Mouse (Mus musculus): Measurements from ENCODE around the gene Kera.

Kera gene

DNA sequence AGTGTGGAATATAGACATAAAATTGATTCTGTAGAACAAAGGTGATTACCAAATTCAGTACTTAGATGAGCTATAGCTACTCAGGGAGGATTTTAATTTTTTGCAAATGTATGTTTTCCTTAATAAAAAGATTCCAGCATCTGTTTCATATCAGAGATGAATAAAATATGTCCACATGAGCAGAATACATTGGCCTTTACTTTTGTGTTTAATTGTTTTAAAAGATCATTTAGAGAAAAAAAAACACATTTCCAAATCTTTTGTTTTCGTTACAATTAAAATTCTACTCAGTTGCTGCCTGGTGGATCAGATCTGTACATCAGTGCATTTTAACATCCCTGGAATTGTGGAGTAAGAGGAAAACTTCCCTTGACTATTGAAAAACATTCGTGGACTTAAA is at the start of gene Kera:
TSS of gene Kera (plus strand) at position 301 of the 400 bp plus-strand sequence.
- DNase-seq: no peak

DNA sequence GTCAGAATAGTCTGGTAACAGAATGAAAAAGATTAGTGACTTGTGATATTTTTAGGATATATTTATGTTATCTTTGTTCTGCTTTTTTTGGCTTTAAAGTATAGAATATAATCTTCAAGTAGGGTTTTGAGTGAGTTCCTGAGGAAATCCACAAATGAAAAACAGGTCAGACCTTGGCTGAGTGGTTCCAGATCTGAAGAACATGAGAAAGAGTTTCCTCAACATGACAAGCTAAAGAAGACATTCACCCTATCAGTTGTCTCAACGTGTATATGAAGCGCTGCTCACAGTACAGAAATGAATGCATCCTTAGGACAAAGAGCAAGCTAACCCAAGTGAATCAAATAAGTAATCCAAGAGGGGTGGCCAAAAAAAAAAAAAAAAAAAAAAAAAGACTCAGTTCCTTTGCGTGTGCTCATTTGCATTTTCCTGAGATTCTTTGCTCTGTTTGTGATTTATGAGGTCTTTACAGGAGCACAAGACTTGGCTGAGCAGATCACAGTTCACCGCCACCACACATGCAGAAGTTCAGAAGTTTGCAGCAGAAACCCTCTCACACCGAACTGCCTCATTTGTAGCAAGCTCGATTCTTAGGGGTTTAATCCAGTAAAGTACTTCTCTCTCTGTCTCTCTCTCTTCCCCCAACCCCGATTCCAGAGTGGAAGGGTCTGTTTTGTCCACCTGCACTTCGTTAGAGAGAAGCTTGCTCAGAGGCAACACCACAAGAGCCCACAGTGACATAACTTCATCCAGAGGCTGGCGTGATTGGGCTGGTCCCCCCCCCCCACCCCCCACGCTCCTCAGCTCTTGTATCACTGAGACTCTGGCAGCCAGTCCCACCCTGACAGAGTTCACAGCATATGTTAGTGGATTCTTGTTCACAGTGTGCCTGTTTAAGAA is 41.5 kb upstream of the Kera start, which contains the start of gene Lum:
TSS of gene Lum (plus strand) at position 172 of the 900 bp plus-strand sequence.
- no peak for DNase-seq

DNA sequence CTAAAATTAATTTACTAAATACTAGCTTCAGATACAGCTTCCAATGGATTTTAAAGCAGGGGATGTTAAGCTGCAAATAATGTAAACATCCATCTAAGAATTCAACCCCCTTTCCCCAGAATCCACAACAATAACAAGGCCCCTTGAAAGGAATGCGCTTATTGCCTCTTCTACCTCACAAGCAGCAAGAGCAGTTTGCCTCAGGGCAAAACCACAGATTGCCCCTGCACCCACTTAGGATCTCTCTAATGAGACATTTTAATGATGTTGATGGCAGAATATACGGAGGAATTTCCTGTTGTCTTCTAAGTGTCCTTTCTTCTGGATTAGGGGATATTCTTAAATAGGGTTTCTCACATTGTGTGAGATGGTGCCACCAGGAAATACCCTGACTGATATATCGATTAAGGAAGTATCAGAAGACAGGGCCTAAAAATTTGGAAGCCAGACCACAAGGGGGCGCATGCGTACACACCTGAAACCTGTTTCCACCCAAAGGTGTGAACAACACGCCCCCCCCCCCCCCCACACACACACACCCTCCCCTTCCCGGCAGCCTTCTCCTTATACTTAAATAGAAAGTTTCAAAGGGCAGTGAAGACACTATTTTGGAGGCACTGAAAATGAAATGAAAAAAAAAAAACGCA is 39.1 kb upstream of the Kera start:
- DNase-seq: peak; percentile 3

DNA sequence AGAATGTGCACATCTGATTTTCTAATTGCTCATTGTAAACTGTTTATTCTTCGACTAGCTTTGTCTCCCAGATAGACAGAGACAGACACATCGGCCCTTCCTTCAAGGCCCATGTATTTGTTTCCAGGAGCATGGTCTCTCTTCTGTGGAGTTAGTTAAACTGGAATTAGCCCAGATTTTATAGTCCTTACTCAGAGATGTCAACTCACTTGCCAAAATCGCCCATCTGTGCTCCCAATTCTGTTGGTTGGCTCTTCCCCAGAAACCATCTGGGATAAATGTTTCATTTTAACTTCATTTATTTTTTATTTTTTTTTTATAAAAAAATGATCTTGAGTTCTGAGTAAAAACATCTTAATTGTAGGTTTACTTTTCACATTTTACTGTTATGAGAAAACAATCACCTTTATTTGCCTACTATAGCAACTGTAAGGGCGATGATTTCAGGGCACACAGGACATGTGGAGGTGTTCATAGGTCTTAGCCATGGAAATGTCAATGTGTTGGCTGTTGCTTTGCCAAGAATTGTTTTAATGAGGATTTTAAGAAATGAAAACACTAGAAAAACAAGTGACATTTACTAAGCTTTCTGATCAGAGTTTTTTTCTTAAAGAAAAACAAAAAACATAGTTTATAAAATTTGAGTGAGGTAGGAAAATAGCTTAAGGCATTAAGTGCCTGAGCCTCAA is 24.0 kb upstream of the Kera start:
- DNase-seq: no peak

DNA sequence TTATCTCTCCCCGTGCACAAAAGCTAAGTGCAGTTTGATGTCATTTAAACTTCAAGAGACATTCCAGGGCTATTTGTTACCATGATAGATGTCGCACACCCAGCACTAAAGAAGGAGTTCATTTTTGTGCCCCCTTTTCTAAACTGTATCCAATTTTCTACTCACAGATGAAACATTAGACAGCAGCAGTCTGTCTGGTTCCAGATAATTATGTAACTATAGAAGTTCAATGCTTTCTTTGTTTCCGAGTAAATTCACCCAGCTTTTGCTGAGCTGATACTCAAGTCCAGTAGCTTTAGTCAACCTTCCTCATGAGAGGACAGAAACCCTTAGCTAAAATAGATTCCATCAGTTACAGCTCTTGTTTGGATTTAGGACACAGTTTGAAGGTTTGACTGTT is 22.5 kb upstream of the Kera start:
- DNase-seq: no peak

DNA sequence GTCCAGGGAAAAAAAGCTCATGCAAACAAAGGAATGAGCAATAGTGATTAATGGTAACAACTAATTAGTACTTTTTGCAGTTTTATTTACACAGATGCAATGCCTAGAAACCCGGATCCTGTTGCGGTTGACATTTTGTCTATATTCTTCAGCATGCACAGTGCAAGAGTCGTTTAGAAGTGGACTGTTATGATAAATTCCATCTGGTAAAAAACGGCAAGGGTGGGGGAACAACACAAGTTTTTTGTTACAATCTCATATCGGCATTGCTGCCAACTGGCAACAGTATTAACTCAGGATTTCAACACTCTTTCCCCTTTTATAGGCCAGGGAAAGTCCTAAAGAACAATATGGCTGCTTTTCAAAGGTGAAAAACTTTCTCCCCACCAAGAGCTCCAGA is 19.5 kb upstream of the Kera start:
- DNase-seq: no peak

DNA sequence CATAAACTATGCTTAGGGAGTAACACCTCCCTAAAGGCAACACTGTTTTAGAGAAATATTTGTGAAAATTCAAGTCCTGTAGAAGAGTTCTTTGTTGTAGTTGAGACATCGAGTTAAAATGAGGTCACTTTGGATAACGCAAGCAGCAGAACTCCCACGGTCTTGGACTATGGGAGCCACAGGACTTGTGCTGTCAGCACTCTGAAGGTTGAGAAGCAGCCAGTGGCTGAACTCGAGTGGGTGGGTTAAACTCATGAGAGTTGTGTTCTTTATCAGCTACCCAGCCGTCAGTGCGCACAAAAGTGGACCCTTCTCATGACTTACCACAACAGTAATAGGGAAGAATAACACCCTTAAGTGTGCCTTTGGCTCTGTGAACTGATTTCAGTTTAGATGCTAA is 17.1 kb upstream of the Kera start:
- DNase-seq: no peak

DNA sequence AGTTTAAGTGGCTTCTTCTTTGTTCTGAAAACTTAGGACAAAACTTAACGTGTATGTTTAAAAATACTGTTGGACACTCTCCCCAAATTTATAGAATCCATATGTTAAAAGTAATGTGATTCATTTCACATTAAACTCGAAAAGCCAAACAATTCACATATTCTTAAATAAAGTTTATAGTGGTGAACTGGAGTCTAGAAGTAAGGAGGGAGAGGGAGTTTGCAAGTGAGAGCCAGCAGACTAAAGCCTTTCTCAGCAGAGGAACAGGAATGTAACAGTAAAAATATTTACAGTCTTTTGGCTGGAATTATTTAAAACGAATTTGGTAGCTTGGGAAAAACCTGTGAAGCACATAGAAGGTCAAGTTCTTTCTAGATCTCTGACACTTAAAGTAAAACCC is 15.6 kb upstream of the Kera start:
- no peak for DNase-seq

DNA sequence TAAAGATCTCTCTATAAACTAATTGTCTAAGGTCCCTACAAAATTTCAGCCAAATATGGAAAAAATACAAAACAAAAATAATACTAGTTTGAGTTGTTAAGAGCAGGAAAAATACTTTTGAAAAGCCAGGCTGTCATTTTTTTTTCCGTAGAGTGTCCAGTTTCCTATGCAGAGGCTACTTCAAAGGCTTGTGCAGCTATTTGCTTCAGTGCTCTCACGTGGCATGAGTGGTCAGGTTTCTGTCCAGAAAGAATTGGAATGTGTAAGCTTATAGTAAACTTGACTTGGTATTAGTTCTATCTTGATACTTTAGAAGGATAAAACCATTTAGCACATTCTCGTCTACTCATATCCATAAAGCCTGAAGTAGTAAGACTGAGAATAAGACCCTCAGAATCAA is 15.0 kb upstream of the Kera start:
- DNase-seq: no peak

DNA sequence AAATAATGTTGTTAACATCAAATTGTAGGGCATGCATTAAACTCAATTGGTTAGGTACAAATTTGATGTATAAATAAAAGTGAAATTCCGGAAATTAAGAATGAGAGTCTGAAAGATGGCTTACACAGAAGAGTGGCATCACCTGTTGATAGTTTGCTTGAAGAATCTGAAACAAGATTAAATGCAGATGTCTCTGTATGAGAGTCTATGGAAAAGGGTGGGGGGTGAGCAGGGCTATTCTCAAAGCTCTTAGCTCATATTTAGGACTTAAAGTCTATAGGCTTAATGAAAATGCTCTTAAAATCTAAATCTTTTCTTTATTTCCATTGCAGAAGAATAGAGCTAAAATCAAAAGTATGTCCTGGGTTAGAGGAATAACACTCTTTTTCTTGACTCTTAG is 11.0 kb upstream of the Kera start:
- DNase-seq: no peak

DNA sequence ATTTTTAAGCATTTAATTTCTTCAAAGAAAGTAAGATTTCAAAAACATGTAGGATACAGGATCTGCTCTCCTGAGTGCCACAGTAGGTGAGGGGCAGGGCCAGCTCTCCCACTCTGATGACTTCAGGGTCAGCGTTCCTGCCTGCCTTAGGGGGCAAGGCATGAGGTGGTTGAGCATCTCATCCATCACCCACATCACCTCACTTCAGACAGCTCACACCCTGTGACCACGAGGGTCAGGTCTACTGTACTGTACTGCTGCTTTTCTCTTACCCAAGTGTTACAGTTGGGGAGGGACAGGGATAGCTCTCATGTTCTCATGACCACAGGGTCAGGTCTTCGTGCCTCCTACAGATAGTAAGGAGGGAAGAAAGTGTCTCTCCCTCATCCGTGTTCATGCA is 4.9 kb upstream of the Kera start:
- DNase-seq: no peak

DNA sequence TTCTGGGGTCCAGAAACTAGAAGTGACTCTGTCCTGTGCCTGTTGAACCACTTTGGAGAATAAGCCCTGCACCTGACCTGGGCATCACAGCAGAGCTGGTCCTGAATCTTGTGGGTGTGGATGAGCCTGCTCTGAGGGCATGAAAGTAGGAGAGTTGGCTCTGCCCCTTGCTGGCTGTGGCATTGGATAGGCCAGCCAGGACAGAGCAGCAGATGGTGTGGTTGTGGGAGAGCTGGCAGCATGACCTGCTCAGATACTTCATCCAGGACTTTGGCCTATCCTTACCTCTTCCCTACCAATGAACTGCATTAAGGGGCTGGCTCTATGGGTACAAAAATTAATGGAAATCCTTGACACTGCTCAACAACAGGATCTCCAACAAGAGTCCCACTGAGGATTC is 3.4 kb upstream of the Kera start:
- DNase-seq: no peak

DNA sequence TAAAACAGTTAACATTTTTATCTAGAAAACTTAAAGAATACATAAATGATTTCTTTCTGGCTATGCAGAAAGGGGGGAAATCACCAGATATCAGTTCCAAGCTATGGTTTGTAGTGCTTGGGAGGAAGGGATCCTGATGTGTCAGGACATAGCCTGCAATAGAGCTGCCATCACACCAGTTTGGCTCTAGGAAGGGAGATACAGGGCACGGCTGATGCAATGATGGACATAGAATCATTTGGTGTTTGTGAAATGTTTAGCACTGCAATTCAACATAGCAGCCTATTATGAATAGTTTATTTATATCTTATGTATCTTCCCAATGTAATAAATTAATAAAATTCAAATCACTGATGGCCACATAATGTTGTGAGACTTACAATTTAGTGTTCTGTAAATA is 15.6 kb downstream of the Kera start:
- no peak for DNase-seq

DNA sequence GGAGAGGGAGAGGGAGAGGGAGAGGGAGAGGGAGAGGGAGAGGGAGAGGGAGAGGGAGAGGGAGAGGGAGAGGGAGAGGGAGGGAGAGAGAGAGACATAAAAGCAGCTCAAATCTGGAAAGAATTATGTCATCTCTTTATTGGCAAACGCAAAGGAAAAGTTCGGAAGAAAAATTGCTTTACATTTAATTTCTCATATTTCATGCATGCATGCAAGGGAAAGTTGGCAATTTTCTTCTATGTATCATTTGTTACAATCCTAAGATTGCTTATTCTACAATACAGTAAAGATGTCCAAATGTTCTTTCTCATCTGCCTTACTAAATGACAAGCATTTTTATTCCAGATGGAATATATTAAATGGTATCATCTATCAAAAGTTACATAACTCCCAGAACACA is 17.7 kb downstream of the Kera start:
- DNase-seq: no peak

DNA sequence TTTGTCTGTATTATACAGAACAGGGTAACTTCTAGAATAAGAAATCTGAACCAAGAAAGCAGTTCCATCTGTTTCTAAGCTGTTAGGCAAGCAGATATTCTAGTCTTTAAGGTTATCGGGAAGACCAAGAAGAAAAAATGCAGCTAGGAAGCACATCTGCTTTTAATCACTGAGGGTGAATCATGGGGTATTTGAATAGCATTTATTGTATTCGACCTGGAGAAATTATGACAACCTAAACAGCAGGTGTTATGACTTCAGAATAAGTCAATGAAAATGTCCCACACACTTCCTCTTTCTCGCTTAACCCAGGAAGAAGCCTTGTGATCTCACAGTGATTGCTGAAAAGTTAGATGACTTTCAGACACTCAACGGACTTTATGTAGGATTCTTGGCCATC is 18.4 kb downstream of the Kera start:
- DNase-seq: no peak

DNA sequence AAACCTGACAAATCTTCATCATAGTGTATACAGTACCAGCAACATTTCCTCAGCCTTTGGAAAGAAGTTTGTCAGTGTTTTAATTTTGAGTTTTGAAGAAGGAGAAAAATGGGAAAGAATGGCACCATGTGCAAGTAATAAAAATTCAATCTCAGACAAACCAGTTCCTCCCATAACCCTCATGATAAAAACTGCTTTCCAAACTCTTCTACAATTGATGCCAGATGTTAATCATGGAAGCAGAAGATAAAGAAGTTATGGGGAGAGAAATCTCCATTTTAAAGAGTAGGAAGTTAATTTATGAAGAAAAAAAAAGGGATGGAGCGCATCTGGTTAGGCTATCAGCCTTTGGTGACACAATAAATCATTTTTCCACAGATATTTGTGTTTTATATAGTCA is 19.9 kb downstream of the Kera start:
- DNase-seq: no peak

DNA sequence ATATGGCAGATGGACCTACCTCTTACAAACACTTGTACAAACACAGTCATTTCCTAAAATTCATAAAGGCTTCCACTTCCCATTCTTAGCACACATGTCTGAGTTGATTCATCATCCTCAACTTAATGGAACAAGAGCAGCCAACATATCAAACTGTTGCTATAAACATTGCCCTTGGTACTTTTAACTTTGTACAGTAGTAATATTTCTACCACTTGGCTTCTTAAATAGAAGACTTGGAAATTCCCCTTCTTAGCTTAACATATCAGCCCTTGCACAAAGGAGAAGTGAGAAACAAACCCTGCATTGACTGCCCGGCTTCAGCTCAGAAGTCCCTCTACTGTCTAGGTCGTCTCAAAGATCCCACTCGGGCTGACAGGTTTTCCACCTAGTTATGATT is 24.4 kb downstream of the Kera start:
- no peak for DNase-seq

DNA sequence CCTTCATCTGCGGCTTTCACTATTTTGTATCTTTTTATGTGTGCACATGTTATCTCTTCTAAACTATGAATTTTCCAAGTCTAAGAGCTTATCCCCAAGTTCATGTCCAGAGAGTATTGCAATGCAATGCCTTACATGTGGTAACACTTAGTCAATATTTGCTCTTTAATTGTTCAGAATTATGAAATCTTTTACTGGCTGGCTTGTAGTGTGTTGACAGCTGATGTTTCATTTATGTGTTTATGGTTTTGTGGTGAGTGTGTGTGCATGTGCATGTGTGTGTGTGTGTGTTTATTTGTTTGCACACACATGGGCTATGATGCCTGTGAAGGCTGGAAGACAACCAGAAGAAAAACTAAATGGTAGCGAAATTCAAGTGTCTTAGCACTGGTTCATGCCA is 35.2 kb downstream of the Kera start:
- no peak for DNase-seq

DNA sequence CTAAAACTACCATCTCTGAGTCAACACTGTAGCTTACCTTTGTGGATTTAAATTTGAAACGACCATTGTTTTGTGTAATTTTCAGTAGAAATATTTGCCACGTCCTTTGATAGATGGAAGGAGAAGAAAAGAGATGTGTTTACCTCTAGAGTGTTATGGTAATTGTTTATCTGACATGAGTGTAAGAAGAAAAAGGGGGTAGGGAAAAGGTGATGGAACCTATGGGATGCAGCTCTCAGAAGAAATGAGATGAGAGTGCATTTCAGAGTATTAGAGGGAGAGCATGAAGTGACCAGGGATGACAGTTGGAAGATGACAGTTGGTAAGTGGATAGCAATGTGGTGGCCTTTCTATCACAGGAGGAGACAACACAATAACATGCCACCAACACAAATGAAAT is 37.1 kb downstream of the Kera start, which contains the start of gene Epyc:
TSS of gene Epyc (plus strand) at position 301 of the 400 bp plus-strand sequence.
- DNase-seq: no peak

DNA sequence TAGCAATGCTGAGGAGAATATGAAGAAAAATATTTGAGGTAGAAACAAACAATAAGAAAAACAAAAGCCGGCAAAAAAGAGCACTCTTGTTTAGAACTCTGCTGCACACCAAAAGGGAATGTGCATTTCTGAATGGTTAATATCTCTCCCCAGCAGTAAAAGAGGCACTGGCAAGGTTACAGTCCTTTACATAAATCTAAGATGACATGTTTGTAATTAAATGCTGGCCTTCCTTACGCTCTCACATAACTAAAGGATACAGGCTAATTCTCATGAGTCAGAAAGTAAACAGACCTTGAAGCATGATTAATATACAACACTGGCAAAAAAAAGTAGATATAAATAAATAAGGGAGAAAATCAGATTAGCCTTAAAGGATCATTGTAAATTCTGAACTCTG is 43.7 kb downstream of the Kera start:
- DNase-seq: no peak

DNA sequence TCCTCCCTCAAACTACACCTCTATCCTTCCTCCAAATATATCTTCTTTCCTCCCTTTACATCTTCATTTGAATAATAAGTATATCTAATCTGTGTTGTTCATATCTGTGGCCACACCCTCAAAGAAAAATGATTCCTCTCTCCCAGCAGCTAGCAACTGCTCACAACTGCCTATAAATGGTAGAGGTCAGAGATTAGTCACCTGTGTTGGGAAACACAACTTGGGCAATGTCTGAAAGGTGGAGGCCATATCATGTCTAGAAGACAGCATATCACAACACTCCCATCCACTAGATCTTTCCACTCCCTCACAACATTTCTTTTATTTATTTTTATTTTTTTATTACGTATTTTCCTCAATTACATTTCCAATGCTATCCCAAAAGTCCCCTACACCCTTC is 52.8 kb downstream of the Kera start:
- no peak for DNase-seq

All from thymus, postnatal 14 days (tissue).